Mouse (Mus musculus): ENCODE data around the gene Dtx2.
A peak's percentile ranks its signal among the peaks of the same experiment; 100 is the strongest.

Gene Dtx2

DNA sequence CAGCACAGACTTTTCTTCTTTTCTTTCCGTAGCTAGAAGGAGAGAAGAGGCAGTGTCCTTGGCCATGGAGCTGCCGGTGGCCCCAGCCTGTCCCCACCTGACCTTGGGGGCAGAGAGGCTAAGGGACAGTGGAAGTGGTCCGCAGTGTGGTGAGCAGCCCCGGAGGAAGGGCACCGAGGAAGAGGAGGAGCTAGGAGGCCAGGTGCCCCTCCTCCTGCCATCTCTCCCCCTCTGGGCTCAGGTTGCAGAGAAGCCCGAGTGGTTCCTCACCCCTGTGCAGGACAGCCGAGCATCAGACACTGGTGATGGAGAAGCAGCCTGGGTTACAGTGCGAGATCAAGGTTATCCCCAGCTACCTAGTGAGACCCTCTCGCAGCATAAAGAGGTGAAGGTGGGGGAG is 20.2 kb upstream of the Dtx2 start, which contains the start of gene Ssc4d:
Ssc4d (minus strand) TSS at position 167 of the 400 bp plus-strand sequence.
- no peak for DNase-seq (ENCODE audit: low read depth, low spot score)

DNA sequence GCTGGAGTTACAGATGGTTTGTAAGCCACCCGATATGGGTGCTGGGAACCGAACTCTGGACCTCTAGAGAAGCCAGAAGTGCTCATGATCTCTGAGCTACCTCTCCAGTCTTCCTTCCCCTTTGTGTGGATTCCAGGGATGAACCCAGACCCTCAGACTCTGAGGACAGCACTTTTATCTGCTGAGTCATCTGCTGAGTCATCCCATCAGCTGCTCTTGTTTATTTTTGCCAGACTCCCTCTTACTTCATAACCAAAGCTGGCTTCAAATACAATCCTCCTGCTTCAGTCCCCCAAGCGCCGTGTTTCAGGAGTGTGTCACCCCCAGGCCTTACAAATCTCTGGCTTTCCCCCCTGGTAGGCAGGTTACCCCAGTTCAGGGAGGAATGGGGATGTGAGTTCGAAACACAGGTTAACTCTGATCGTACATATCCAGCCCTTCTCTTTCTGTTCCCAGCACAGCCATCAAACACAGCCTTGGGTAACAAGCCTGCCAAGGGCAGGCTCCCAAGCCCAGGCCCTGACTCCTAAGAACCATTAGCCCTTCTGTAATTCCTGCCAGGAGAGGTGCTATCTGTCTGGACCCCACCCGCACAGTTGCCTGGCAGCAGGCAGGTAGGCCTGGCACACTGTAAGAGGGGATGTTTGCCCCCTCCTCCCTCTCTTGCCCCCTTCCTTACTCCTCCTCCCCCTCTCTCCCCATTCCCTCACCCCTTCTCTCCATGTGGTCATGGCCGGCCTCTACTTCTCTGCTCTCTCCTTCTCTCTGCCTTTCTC is 18.5 kb upstream of the Dtx2 start:
- DNase-seq (ENCODE audit: low read depth, low spot score), result peak; percentile 48

DNA sequence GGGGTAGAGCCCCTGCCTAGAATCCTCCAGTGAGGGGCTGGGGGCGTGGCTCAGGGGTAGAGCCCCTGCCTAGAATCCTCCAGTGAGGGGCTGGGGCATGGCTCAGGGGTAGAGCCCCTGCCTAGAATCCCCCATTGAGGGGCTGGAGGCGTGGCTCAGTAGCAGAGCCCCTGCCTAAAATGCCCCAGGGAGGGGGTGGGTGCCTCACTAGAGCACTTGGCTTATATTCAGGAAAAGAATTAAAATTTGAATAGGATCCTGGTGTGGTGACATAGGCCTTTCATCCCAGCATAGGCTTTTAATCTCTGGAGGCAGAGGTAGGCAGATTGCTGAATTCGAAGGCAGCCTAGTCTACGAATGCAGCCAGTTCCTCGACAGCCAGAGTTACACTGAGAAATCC is 15.2 kb upstream of the Dtx2 start:
- DNase-seq (ENCODE audit: low read depth, low spot score), result peak; percentile 75

DNA sequence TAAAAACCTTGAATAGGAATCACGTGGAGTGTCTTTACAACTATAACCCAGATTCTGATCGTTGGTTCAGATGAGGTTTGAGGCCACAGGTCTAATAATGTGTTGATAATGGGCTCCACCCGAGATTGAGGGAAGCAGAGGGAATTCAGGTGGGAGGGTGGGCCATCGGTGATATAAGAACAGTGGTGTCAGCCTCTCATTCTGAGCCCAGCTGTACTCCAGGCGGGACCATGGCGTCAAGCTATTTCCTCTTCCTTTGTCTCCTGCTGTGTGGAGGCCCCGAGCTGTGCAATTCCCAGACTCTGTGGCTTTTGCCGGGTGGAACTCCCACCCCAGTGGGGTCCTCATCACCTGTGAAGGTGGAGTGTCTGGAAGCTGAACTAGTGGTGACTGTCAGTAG is 14.7 kb upstream of the Dtx2 start, which contains the start of gene Zp3:
Zp3 (plus strand) TSS at position 196 of the 400 bp plus-strand sequence.
- DNase-seq (ENCODE audit: low read depth, low spot score), result no peak

DNA sequence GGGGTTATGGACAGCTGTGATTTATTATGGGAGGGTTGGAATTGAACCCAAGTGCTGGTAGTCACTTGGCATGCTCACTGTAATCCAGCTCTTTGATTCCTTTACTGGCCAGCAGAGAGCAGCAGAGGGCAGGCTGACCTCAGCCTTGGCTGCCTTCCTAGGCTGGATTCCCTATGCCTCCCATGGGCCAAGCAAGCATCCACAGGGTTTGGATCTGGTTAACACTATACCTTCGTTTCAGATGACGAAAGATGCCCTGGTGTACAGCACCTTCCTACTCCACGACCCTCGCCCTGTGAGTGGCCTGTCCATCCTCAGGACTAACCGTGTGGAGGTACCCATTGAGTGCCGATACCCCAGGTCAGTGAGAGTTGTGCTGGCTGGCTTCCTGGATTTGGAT is 12.2 kb upstream of the Dtx2 start:
- peak; percentile 81 for DNase-seq (ENCODE audit: low read depth, low spot score)

DNA sequence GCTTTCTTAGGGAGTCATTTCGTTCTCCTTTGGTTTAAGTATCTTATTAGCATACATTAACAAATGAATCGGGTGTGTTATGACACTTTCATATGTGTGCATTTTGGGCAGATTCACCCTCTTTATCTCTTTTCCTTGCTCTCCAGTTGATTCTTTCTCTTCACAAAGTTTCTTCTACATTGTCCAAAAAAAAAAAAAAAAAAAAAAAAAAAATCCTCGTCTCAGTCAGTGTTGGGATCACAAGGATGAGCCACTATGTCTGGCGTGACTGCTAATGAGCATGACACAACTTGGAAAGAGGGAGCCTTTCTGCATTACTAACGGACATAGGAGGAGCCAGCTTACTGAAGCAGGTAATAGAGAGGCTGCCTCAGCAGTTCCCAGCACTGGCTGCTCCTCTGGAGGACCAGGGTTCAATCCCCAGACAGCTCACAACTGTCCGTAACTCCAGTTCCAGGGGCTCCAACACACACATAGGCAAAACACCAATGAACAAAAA is 10.0 kb upstream of the Dtx2 start:
- peak; percentile 55 for DNase-seq (ENCODE audit: low read depth, low spot score)

DNA sequence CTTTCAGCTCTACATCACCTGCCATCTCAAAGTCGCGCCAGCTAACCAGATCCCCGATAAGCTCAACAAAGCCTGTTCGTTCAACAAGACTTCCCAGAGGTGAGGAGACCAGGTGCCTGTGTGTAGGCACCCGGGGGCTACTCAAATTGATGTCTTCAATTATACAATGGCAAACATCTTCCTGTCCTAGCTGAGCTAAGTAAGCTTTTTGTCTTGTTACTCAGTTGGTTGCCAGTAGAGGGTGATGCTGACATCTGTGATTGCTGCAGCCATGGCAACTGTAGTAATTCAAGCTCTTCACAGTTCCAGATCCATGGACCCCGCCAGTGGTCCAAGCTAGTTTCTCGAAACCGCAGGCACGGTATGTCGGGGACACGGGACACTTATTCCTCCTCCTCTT is 7.4 kb upstream of the Dtx2 start:
- DNase-seq (ENCODE audit: low read depth, low spot score), result peak; percentile 65

DNA sequence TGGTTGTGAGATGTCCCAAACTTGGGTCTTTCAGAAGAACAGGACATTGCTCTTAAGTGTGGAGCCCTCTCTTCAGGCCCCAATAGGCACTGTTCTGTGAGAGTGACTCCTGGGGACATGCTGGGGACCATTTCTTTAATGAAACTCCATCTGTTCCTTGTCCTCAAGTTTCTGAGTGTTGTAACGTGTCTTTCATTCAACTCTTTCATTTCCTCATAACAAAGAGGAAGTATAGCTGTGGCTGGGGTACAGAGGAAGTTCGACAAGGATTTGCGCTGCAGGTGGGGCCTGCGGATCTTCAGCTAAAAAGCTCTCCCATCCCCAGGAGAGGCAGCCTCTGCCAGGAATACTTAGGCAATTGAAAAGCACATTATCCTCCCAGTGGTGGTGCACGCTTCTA is 4.0 kb upstream of the Dtx2 start:
- no peak for DNase-seq (ENCODE audit: low read depth, low spot score)

DNA sequence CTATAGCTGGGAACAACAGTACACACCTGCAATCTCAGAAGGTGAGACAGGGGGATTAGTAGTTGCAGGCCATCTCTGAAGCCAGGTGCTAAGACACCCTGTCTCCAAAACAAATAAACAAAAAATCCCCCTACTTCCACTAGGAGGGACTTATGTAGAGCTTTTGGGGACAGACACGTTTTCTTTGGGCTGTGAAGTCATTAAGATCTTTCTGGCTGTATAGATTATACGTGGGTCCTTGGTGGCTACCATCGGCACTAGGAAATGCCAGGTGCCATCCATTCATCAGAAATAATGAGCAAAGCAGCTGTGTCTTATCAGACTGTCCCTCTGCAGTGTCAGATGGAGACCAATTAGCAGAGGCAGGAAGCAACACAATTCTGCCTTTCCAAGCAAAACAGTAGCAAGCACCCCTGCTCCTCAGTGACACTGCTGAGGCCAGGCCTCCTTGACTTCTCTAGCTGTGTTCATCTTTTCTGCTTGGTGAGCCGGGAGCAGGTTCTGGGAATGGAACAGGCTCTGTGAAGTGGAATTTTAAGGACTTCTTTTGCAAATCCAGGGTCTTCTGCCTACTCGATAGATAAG is 1.1 kb upstream of the Dtx2 start:
- no peak for DNase-seq (ENCODE audit: low read depth, low spot score)

DNA sequence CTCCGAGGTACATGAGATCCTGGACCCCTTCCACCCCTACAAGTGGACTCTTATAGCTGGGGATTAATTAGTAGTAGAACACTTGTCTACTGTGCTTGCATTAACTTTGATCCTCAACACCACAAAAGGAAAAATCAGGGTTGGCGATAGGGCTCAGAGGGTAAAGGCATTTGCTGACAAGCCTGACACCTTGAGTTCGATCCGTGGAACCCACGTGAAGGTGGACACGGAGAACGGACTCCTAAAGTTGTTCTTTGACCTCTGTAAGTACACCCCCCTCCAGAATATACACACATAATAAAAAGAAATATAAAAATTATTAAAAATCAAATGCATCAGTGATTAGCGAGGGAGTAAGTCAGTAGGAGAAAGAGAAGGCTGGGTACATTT is 270 bp upstream of the Dtx2 start:
- no peak for DNase-seq (ENCODE audit: low read depth, low spot score)

DNA sequence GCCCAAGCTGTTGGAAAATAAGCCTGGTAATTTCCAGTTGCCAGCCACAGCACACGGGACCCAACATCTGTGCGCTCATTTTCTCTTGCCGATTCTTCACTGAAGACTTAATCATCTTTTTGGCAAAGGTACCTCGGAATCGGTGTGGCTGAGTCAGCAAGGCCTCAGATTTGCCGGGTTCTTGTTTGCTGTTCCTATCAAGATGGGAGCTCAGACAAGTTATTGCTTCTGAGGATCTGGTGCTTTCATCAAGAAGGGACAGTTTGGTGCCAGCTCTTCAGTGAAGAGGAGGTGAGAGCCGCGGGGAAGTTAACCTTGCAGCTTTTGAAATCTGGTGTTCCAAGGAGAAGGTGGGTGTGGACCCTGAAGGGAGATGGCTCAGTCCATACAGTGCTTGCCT is 1.6 kb downstream of the Dtx2 start:
- no peak for DNase-seq (ENCODE audit: low read depth, low spot score)

DNA sequence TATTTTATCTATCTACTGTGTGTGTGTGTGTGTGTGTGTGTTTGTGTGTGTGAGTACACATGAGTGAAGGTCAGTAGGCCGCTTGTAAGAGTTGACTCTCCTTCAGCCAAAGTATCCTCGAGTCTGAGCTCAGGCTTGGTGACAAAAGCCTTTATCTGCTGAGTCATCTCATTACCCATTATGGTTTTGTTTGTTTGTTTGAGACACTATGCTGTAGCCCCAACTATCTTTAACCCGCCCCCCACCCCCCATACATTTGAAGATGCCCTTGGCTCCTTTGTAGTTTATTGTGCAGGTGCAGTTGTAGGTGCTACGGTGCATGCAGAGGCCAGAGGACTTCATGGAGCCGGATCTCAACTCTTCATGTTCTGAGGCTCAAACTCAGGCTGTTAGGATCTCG is 6.6 kb downstream of the Dtx2 start:
- DNase-seq (ENCODE audit: low read depth, low spot score), result no peak

DNA sequence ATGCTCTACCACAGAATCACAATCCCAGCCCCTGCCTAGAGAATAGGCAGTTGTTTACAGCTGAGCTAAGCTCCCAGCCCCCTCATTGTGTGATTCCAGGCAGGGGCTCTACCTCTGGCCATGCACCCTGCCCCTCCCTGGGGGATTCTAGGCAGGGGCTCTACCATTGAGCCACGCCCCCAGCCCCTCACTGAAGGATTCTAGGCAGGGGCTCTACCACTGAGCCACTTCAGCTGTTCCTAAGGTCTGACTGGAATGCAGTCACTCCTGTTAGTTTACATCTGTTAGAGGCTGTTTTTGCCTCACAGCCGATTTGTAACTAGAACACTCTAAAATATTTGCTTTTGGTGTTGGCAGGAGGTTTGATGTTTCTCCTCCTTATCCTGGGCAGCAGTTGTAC is 7.7 kb downstream of the Dtx2 start:
- DNase-seq (ENCODE audit: low read depth, low spot score), result peak; percentile 62

DNA sequence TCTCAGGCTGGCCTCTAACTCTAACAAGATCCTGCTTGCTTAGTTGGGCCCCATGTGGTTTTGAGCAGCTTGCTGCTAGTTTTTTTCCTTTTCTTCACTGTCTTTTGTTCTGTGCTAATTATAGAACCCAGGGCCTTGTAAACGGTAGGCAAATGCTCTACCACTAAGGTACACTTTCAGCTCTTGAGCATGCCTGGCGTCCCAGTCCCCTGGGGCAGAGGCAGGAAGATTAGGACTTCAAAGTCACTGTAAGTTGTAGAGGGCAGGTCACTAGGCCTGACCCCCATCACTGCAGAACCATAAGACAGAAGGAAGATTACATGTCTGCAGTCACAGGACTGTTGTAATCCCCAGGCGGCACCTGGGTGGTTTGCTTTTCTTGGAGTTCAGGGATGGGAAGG is 8.2 kb downstream of the Dtx2 start:
- DNase-seq (ENCODE audit: low read depth, low spot score), result peak; percentile 49

DNA sequence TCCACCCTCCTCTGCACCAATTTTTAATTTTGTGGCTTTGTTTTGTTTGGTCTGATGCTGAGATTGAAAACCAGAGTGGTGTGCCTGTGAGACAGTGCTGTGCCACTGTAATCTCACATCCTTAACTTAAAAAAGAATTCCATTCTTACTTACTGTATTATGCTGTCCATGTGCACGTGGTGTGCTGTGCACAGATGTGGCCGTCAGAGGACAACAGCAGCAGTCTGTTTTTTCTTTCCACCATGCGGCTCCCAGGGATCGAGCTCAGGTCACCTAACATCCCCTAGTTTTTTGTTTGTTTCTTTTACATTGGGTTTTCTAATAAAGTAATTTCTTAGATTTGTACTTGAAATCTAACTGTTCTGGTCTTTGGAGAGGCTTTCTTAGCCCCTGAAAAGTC is 9.9 kb downstream of the Dtx2 start:
- no peak for DNase-seq (ENCODE audit: low read depth, low spot score)

DNA sequence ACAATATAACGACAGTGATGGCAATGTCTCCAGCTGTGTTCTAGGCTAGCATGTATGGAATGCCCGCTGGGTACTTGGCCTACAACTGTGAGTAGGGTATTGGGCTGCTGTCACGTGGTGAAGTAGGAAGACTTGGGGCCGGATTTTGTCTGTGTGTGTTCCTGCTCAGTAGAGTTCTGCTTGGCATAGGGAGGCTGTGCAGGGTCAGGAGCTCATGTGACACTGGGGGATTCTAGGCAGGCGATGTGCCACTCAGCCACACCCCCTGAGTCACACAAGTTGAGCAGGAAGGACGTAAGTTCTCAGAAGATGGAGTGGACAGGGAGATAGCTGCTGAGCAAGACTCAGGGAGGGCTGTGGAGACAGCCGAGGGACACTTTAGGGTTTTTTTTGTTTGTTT is 13.1 kb downstream of the Dtx2 start:
- DNase-seq (ENCODE audit: low read depth, low spot score), result no peak

DNA sequence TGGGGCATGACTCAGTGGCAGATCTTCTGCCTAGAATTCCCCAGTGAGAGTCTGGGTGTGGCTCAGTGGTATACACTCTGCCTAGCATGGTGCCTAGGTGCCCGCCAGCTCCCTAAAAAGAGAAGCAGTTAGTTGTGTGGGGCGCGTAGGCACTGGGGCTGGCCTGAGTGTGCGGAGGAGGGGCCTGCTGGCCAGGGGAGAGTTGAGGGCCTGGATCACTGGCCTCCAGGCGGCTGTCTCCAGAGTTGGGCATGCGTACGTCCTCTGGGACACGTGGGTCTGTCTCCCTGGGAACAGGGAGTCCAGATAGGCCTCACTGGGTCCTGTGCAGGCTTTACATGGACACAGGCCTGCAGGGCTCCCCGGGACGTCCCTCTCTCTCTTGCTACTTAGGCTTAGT is 20.3 kb downstream of the Dtx2 start:
- DNase-seq (ENCODE audit: low read depth, low spot score), result no peak

DNA sequence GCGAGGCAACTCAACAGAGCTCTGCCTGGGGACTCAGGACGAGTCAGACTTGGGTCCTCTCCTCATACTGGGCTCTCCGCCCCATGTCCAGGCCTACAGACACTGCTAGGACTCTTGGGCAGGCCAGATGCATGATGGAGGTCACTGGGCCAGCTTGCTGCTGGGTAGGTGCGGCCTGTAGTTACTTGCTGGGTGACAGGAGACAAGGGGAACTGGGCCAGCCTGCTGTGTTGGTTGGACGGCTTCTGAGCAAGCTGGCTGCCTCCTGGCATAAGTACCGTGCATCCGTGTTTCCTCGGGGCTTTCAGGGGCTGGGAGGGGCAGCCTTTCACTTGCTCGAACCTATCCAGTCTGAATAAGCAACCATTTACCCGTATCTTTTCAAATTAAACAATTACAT is 21.0 kb downstream of the Dtx2 start:
- DNase-seq (ENCODE audit: low read depth, low spot score), result no peak

DNA sequence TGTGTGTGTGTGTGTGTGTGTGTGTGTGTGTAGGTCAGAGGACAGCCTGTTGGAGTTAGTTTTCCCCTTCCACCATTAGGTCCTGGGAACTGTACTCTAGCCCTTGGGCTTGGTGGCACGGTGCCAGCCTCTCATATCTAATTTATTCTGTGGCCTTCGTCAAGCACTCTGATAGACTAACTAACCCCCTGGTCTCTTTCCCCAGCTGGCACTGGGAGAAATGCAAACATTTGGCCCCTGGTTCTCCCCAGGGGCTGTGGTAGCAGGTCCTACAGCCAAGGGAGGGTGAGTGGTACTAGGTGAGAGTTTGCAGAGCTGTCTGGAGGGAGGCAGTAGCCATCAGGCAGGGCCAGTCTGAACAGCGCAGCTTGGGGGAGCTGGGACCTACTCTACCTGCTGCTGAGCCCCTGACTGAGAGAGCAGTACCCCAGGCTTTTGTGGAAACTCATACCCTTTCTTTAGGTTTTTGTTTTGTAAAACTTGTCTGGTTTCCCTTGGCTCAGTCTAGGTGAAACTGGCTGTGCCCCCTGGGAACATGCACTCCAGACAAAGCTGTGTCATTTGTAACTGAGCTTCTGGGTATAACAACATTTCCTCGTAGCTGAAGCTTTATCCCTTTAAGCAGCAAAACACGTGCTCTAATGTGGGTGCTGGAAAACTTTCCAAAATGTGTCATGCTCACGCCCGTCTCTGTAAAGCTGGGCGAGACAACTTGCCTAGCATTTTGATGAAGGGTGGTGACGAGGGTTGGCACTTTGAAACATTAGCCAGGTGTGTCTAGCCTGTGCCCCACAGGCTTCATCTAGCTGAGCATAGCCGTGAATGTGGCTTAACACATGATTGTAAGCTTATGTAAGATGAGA is 21.6 kb downstream of the Dtx2 start:
- DNase-seq (ENCODE audit: low read depth, low spot score), result peak; percentile 32

DNA sequence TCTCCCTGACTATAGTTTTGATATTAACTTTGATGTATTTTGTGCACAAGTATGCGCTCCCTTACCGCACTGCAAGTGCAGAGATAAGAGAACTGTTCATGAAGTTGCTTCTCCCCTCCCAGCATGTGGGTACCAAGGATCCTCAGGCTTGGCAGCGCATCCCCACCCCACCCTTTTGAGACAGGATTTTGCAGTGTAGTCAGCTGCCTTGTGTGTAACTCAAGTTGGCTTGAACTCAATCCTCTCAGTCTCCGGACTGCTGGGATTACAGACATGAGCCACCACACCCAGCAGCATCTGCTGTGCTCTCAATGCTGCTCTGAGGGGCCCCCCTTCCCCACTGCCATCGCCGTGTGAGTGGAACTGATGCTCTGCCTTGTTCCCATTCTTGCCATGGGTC is 22.7 kb downstream of the Dtx2 start:
- no peak for DNase-seq (ENCODE audit: low read depth, low spot score)

DNA sequence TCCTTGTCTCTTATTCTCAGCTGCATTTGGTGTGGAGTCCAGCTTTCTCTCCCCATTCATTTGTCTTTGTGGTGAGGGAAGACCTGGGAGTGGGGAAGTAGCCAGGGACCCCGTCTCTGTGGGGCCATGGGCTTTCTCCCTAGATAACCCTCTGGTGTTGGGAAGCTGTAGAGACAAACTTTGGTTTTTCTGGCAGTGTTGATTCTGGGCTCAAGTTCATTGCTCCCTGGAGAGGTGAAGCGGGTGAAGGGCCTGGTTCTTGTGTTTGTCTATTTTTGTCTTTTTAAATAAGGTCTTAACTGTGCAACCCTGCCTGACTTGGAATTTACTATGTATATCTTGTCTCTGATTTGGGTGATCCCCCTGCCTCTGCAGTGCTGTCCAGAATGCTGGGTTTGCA is 24.1 kb downstream of the Dtx2 start:
- DNase-seq (ENCODE audit: low read depth, low spot score), result no peak

DNA sequence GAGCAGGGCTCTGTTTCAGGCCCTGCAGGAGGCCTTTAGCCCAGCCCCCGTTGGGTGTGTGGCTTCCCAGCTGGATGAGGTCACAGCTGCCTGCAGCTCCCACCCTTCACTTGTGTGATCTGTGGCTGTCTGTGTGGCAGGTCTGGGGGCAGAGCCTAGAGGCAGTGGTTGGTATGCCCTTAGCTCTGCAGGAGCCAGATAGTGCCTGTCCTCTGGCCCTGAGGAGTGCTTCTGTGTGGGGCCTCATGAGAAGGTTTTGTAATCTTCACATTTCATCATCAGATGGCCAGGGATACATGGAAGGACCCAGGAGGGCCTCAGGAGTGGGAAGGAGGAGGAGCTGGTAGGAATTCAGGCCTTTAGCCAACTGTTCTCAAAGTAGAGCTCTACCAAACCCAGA is 25.3 kb downstream of the Dtx2 start:
- peak; percentile 34 for DNase-seq (ENCODE audit: low read depth, low spot score)

All from ZHBTc4 (cell line).